Mouse (Mus musculus) cerebellum, adult 2 months (tissue): Measurements from ENCODE around the gene Ubqln4.

Source experiments
- CTCF ChIP-seq: fragments of 200-500 bp; IDR thresholded peaks from 2 replicates; pipeline ENCODE4 v1.5.1; 2011; ENCODE audit warnings: low read depth, mild to moderate bottlenecking, control low read depth, low read length, moderate library complexity, borderline replicate concordance; ENCODE audit not compliant: insufficient read depth
- POLR2A ChIP-seq: fragments of 200-500 bp; IDR thresholded peaks from 2 replicates; pipeline ENCODE4 v1.6.1; 2011; ENCODE audit warnings: low read length, control low read depth, borderline replicate concordance; ENCODE audit not compliant: insufficient read depth

GRCm38 (mm10) chr3:88535527-88535926, 18.0 kb upstream of the Ubqln4 start:
- TF ChIP-seq CTCF = no peak
- no peak for TF ChIP-seq POLR2A
